Mouse (Mus musculus) bone marrow, adult 2 months (tissue): ENCODE results near the gene Klf3. TPM values are rescaled to one million over a fixed set of nuclear protein-coding genes. Genes with fewer than 3 reads are reported as not detected.
"Not testable (repeated sequence)": the region's sequence is repeated elsewhere in the genome, so short reads cannot be mapped to it uniquely, and the experiment has no call there.

Experiments
- H3K27ac ChIP-seq: fragments of 200-500 bp; 2 replicates; pipeline ENCODE4 v1.5.1; 2012; ENCODE audit warnings: low read depth, mild to moderate bottlenecking, control low read depth, inconsistent platforms, low read length; ENCODE audit not compliant: control insufficient read depth, poor library complexity, insufficient read depth
- H3K4me1 ChIP-seq: fragments of 200-500 bp; 2 replicates; pipeline ENCODE4 v1.6.1; 2011; ENCODE audit warnings: low read length; ENCODE audit not compliant: control insufficient read depth, insufficient read depth
- H3K4me3 ChIP-seq: fragments of 200-500 bp; replicated peaks from 2 replicates; pipeline ENCODE3; 2011; ENCODE audit warnings: mild to moderate bottlenecking, low read depth, low read length, control low read depth; ENCODE audit not compliant: control insufficient read depth
- CTCF ChIP-seq: fragments of 200-500 bp; IDR thresholded peaks from 2 replicates; pipeline ENCODE4 v1.5.1; 2011; ENCODE audit warnings: low read length, control low read depth; ENCODE audit not compliant: control insufficient read depth, insufficient read depth
- POLR2A ChIP-seq: fragments of 200-500 bp; IDR thresholded peaks from 2 replicates; pipeline ENCODE4 v1.6.1; 2011; ENCODE audit warnings: low read depth, mild to moderate bottlenecking, control low read depth, low read length, borderline replicate concordance; ENCODE audit not compliant: control insufficient read depth
- WGBS: fragments of 180-500 bp; shearing (Covaris S2); methylation state at CpG from one replicate; pipeline ENCODE4 v1.1.7; 2018; 5-methylcytosine and 5-hydroxymethylcytosine counted together
- polyA plus RNA-seq: library from polyadenylated mRNA; stranded (reverse); fragments of >200 nt; gene quantifications from 2 replicates; pipeline ENCODE4 v1.2.4, GENCODE M21; 2011; ENCODE audit warnings: low replicate concordance; ENCODE audit not compliant: missing spikeins, insufficient read depth, insufficient read length

The Klf3 gene
- polyA plus RNA-seq, 1 experiment, result 72.8 TPM

DNA sequence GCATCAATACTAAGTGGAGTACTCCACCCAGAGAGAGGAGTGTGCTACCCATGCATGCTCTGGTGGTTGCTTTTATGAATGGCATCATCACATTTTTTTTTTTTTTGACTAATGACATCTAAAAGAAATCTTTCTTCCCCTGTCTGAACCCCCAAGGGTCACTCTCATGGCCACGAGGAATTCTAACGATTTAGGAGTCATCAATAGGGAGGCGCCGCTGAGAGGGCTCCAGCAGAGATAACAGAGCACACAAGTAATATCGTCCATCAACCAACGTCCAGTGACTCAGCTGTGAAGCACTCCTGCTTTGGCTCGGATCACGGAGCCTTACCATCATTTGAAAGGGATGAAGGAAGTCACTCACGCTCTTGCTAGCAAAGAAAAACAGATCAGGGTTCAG lies 63.9 kb downstream of the Klf3 start:
- peaks cover 4% of the 10 kb centered on the region; the same call in 1 of the 2 replicates for H3K4me1 ChIP-seq
- 73% methylated on average over 9 of the region's 9 CpGs for WGBS
- H3K27ac ChIP-seq, result no peak overlapping the region
- no peak overlapping the region for H3K4me3 ChIP-seq
- no peak for TF ChIP-seq POLR2A
- TF ChIP-seq CTCF, result no peak

DNA sequence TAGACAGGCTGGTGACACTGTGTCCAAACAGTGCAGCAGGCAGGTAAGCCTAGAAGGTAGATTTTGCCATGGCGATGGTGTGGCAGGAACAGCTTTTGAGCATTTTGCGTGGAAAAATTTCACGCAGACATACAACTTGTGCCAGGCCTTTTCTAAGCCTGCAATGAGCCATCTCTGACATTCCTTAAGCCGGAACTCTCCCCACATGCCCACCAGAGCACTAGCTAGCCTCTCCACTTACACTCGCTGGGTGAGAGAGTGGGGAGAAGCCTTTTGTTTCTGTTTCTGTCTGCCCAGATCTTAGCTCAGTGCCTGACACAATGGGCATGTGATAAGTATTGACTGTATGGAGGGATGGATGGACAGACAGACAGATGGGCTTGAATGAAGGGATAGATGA lies 64.4 kb downstream of the Klf3 start:
- no peak for TF ChIP-seq CTCF
- no peak for TF ChIP-seq POLR2A
- peaks cover 4% of the 10 kb centered on the region; the same call in 1 of the 2 replicates for H3K4me1 ChIP-seq
- 85% methylated on average over 5 of the region's 5 CpGs for WGBS
- H3K27ac ChIP-seq, result no peak overlapping the region
- no peak overlapping the region for H3K4me3 ChIP-seq

GRCm38 (mm10) chr5:64876086-64876830 lies 73.1 kb downstream of the Klf3 start:
- H3K4me3 ChIP-seq, result no peak overlapping the region
- no peak overlapping the region for H3K27ac ChIP-seq
- H3K4me1 ChIP-seq, result no peaks in the 10 kb centered on the region
- TF ChIP-seq POLR2A (no peak), CTCF (no peak)
- WGBS, result 77% methylated on average over 12 of the region's 12 CpGs

GRCm38 (mm10) chr5:64877235-64878026 lies 74.2 kb downstream of the Klf3 start:
- Histone ChIP-seq H3K27ac (no peak overlapping the region), H3K4me1 (no peaks in the 10 kb centered on the region), H3K4me3 (no peak overlapping the region)
- no peak for TF ChIP-seq CTCF
- no peak for TF ChIP-seq POLR2A
- 83% methylated on average over 15 of the region's 15 CpGs for WGBS

GRCm38 (mm10) chr5:64878027-64878425 lies 74.8 kb downstream of the Klf3 start:
- no peaks in the 10 kb centered on the region for H3K4me1 ChIP-seq
- WGBS, result 79% methylated on average over 4 of the region's 4 CpGs
- no peak for TF ChIP-seq POLR2A
- no peak for TF ChIP-seq CTCF
- H3K27ac ChIP-seq, result no peak overlapping the region
- H3K4me3 ChIP-seq, result no peak overlapping the region

DNA sequence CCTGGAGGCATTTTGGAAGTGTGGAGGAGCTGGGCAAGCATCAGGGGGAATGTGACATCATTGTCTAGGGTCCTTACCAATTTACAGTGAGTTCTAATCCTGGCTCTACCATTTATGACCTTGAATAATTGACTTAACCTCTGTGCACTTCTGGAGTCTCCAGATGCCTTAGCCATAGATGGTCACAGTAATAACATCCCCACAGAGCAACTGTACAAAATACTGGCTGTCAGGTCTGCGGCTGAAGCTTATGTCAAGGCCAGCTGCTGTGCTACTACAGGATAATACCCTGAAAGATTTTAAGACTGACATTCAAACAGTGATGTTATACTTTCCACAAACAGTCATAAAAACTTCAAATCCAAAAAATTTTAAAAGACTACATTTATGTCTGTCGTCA lies 75.3 kb downstream of the Klf3 start:
- TF ChIP-seq POLR2A (no peak), CTCF (no peak)
- no peaks in the 10 kb centered on the region for H3K4me1 ChIP-seq
- WGBS, result 89% methylated on average over 2 of the region's 2 CpGs
- no peak overlapping the region for H3K27ac ChIP-seq
- H3K4me3 ChIP-seq, result no peak overlapping the region

DNA sequence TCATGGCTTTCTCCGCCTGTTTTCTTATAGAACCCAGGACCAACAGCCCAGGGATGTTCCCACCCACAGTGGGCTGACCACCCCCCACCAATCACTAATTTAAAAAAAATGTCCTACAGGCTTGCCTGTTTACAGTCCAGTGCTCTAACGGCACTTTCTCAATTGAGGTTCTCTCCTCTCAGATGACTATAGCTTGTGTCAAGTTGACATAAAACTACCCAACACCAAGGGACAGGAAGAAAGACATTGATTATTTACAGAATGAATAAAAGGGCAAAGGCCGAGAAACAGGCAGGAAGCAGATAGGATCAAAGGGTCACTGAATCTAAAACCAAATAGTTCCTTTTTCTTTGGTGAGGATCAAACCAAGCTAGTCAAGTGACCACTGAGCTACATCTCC lies 76.1 kb downstream of the Klf3 start:
- Histone ChIP-seq H3K27ac (no peak overlapping the region), H3K4me3 (no peak overlapping the region), H3K4me1 (no peaks in the 10 kb centered on the region)
- WGBS, result 59% methylated on average over 3 of the region's 3 CpGs
- TF ChIP-seq CTCF, result no peak
- no peak for TF ChIP-seq POLR2A

DNA sequence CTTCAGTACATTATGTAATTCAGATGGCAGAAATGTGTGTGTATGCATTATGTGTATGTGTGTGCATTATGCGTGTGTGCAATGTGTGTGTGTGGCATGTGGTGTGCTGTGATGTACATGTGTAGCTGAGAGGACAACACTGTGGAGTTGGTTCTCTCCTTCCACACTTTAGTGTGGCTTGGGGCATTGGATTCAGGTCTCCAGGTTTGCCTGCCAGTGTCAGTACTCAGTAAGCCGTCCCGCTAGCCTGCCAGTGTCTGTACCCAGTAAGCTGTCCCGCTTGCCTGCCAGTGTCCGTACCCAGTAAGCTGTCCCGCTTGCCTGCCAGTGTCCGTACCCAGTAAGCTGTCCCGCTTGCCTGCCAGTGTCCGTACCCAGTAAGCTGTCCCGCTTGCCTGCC lies 78.4 kb downstream of the Klf3 start:
- not testable (repeated sequence) for H3K4me3 ChIP-seq, H3K4me1 ChIP-seq, H3K27ac ChIP-seq
- WGBS, result 91% methylated on average over 7 of the region's 10 CpGs

GRCm38 (mm10) chr5:64881976-64882375 lies 78.8 kb downstream of the Klf3 start:
- WGBS, result 72% methylated on average over 9 of the region's 11 CpGs
- H3K27ac ChIP-seq, H3K4me3 ChIP-seq, H3K4me1 ChIP-seq: not testable (repeated sequence)

Other genes with a start within 250 kb of the Klf3 start
- 4.2 and 17.4 TPM in 2 replicates for gene Tlr1, start 130.2 kb downstream of the Klf3 start, polyA plus RNA-seq
- gene Tlr6, start 156.7 kb downstream of the Klf3 start, polyA plus RNA-seq, result 2.2 and 6.0 TPM in 2 replicates
- gene Fam114a1, start 166.7 kb downstream of the Klf3 start, polyA plus RNA-seq, result 4.9 and 9.4 TPM in 2 replicates